Mouse (Mus musculus) urinary bladder, postnatal 36 days (tissue): Measurements from ENCODE around the gene 6030468B19Rik.

Experiments used
- DNase-seq, 2 experiments: peaks; one replicate each; pipeline ENCODE4 v3.0.0; 2022; ENCODE audit warnings: low spot score in 2 of 2, mixed read lengths in 1 of 2

Gene 6030468B19Rik

DNA sequence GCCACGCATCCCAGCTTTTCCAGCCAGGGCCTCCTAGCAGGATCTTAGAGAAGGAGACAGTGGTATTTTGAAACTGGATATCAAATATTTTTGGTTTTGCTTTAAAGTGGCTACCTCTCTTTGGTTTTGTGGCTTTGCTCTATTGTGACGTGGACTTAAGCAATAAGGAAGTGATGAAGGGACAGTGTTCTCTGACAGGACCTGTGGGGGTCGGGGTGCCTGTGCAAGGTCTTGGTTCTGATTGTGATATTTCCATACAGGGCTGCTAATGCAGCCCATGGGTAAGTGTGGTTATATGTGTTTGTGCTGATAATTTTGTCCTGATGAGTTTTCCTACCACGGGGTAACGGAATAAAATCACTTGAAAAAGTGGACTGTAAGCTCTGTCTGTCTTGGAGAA, 57.9 kb downstream of the 6030468B19Rik start:
- DNase-seq = no peak

DNA sequence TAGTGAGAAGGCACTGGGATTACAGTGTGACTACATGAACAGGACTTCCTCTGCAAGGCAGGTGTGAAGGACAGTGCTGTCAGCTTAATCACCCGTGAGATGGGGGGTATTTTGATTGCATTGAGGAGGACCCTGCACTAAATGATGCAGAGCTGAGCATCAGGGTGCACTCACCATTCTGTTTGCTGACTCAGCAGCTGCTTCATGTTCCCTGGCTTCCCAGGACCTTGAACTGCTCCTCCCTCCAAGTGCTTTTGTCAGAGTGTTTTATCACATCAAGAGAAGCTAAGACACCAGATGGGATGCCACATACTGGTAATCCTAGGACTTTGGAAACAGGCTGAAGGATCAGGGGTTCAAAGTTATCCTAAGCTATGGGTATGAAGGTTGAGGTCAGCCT, 58.5 kb downstream of the 6030468B19Rik start:
- DNase-seq = no peak
